Mouse (Mus musculus) thymus, adult 2 months (tissue): ENCODE measurements at regions not wholly inside any gene's neighbourhood (a gene's known extent, or its start where the extent isn't known, plus 50 kb on each side); places are given as distances from the start of the nearest gene placed in this dataset.

Experiments used
- CTCF ChIP-seq: fragments of 200-500 bp; IDR thresholded peaks from 2 replicates; pipeline ENCODE4 v1.5.1; 2012; ENCODE audit warnings: mild to moderate bottlenecking, control low read depth, low read length, moderate library complexity, borderline replicate concordance; ENCODE audit not compliant: control insufficient read depth, poor library complexity, insufficient read depth; ENCODE audit errors: extremely low read depth
- POLR2A ChIP-seq: fragments of 200-500 bp; IDR thresholded peaks from 2 replicates; pipeline ENCODE4 v1.6.1; 2012; ENCODE audit warnings: mild to moderate bottlenecking, low read length, control low read depth, moderate library complexity; ENCODE audit not compliant: control insufficient read depth, poor library complexity, insufficient read depth; ENCODE audit errors: extremely low read depth

DNA sequence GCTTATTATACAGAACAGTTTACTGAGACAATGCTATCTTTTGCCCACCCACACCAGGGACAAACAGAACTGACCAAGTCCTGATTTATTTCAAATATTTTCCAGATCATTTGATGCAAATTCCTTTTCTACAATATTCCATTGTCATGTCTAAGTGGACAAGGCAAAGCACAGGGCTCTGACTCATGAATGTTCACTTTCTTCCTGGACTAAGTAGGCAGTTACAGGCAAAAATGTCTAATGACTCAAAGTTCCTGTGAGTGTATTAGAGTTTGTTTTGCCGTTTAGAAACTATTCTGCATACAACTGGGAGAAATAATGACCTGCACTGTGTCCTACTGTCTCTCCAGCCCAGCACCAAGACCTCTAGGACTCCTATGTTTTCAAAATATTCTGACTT lies 189.8 kb upstream of the Galnt5 start:
- TF ChIP-seq CTCF (no peak), POLR2A (no peak)
